Mouse (Mus musculus) gastrocnemius, adult 2 months (tissue): ENCODE data around the gene Fgfrl1. TPM values are rescaled to one million over a fixed set of nuclear protein-coding genes. Genes with fewer than 3 reads are reported as not detected.

Experiments used
- DNase-seq: peaks from one replicate; pipeline ENCODE4 v3.0.0; 2022
- H3K27ac ChIP-seq: fragments of 200-600 bp; 2 replicates; pipeline ENCODE4 v1.8.1; 2022; ENCODE audit warnings: mild to moderate bottlenecking
- H3K4me3 ChIP-seq: fragments of 200-600 bp; 2 replicates; pipeline ENCODE4 v1.8.1; 2022; ENCODE audit warnings: mild to moderate bottlenecking, moderate library complexity
- CTCF ChIP-seq: fragments of 200-600 bp; IDR thresholded peaks from 2 replicates; pipeline ENCODE4 v1.8.1; 2022; ENCODE audit warnings: antibody characterized with exemption, mild to moderate bottlenecking, moderate library complexity
- intact Hi-C: fragments of 180-260 bp; cut with DNase I; formaldehyde crosslinking; loops from one replicate; pipeline ENCODE4 v1.15.1; 2025
- long read RNA-seq, 2 experiments: library from polyadenylated mRNA; stranded (forward); transcript quantifications; one replicate each; pipeline ENCODE4 v2.0.0; 2021
- total RNA-seq, 2 experiments: library from RNA; stranded (reverse); gene quantifications; 2 replicates each; pipeline ENCODE4 v1.2.3; 2021

Fgfrl1 gene
- total RNA-seq: 10 to 100 TPM; 18.0 to 45.2 TPM
- long read RNA-seq, experiment 1, transcript Fgfrl1-201 (7 exons, 2,329 nt): major isoform, 28 of 54 reads
- long read RNA-seq, experiment 1, partial matches to known transcripts: 7 of 54 reads
- long read RNA-seq, experiment 1, other reads (novel, unspliced or antisense): 17 of 54 reads
- long read RNA-seq, experiment 2, transcript Fgfrl1-201 (7 exons, 2,329 nt): major isoform, 37 of 59 reads
- long read RNA-seq, experiment 2, partial matches to known transcripts: 7 of 59 reads
- long read RNA-seq, experiment 2, other reads (novel, unspliced or antisense): 11 of 59 reads

DNA sequence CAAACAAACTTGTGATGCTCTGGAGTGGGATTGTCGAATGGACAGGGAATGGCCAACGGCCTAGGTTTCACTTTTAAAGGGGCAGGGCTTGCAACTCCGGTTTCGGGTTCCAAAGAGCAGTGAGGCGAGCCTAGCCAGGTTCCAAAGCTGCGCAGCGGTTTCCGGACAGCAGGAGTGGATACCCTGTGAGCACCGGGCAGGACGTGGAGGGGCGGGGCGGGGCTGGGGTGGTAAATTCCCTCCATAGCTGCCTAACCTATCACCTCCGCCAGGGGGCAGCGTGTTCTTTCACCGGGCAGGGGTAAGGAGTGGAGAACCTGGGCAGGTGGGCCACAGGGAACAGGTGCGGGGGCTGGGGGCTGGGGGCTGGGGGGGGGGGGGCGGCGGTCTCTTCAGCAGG, at the start of gene Fgfrl1:
TSS of gene Fgfrl1 (plus strand) at position 112 of the 400 bp plus-strand sequence.
- peak within 1 kb of the TSS; percentile 8; the same call in 1 of the 2 replicates for H3K27ac ChIP-seq
- H3K4me3 ChIP-seq: peak within 1 kb of the TSS; percentile 91
- peak; percentile 63 for TF ChIP-seq CTCF
- peak; percentile 76 for DNase-seq
- intact Hi-C loops: loop anchor here (1.0 kb wide), 1 partner anchor 34 kb away; no protein-coding TSS in a partner anchor

DNA sequence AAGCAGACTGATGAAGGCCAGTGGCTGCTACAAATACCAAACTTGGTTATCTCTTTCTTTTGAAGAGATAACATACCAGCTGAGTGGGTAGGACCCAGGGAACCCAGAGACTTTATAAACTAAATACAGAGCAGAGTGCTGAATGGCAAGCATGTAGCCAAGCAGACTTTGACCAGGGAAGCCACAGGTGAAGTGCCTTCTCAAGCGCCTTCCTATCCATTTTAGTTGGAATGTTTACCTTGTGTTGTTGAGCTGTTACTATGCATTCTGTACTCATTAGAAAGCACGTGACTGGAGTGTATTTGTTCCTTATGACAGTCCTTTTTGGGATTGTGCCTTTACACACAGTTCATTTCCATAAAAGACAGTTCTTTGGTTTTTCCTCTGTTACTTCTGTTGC, 48.5 kb upstream of the Fgfrl1 start:
- H3K4me3 ChIP-seq: no peak overlapping the region
- no peak for TF ChIP-seq CTCF
- DNase-seq: no peak
- no peak overlapping the region for H3K27ac ChIP-seq
- intact Hi-C loops: no loop called here

DNA sequence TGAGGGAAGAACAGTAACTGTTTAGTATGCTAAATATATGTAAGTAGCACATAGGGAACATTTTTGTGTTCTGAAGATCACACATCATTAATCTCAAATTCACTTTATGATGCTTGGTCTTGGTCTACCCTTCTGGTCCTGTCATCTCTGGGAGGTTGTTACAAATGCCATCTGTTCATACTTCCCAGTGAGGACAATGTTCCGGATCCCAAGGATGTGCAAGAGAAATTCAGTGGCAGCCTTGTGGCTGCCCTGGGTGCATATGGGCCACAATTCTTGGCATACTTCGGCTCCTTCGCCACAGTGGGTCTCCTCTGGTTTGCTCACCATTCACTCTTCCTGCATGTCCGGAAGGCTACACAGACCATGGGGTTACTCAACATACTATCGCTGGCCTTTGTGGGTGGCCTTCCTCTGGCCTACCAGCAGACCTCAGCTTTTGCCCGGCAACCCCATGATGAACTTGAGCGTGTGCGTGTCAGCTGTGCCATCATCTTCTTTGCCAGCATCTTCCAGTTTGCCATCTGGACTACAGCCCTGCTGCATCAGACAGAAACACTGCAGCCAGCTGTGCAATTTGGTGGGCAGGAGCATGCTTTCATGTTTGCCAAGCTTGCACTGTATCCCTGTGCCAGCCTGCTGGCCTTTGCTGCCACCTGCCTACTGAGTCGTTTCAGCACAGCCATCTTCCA, 46.4 kb upstream of the Fgfrl1 start:
- intact Hi-C loops: no loop called here
- Histone ChIP-seq H3K27ac (peak overlapping the region; percentile 35; the same call in 1 of the 2 replicates), H3K4me3 (no peak overlapping the region)
- peak; percentile 44 for TF ChIP-seq CTCF
- peak; percentile 55 for DNase-seq

DNA sequence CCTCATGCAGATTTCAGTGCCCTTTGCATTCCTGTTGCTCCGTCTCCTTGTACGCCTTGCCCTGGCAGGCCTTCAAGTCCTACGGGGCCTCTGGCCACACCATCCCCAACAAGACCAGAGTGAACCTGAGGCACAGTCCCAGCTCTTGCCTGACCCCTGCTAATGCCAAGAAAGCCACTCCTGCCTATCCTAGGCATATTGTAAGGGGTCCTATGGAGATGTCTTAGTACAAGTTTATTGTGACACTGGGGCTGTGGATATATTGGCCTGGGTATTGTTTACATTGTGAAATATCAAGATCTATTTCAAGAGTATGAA, 45.9 kb upstream of the Fgfrl1 start:
- no peak for TF ChIP-seq CTCF
- intact Hi-C loops: no loop called here
- DNase-seq: no peak
- H3K27ac ChIP-seq: peak overlapping the region; percentile 16; the same call in 1 of the 2 replicates
- no peak overlapping the region for H3K4me3 ChIP-seq

DNA sequence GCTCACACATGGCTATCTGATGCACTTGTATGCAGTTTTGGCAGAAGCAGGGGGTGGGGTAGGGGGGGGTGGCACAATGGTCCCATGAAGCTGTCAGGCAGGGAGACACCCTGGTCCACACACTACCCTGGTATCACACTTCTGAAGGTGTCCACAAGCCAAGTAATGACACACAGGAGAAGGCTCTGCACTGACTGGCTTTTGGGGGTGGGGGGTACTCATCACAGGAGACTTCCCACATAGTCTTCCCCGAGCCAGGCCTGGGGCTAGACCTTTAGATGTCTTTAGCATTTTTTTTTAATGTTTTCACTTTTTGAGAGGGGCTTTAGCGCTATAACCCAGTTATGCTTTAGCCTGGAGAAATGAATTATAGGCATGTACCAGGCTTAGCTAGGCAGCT, 44.9 kb upstream of the Fgfrl1 start:
- no peak for DNase-seq
- H3K27ac ChIP-seq: no peak overlapping the region
- intact Hi-C loops: no loop called here
- no peak overlapping the region for H3K4me3 ChIP-seq
- TF ChIP-seq CTCF: no peak

DNA sequence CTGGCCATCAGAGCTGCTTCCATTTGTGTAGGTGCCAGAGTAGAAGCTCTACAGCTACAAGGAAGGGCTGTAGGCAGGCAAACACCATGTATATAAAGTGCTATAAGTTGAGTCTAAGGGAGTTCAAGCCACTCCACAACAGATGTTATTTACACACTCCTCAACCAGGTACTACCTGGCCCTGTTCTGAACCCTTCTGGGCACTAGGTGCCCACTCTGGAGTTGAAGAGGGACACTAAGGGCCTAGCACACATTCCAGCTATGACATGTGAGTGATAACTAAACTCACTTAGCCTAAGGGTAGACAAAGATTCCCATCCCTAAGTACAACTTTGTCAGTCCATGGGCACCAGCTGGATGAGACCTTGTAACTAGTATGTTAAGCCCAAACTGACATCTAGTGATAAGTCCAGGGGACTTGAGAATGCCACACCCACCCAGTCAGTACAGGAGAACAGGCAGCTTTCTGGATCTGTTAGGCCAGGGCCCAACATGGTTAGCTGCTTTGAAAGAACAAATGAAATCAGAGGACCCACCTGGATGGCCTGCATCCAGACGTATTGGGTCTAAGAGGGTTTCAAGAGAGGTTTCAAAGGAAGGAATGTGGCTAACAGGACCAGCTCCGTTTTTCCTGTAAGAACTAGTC, 44.2 kb upstream of the Fgfrl1 start:
- intact Hi-C loops: no loop called here
- no peak for TF ChIP-seq CTCF
- H3K27ac ChIP-seq: no peak overlapping the region

DNA sequence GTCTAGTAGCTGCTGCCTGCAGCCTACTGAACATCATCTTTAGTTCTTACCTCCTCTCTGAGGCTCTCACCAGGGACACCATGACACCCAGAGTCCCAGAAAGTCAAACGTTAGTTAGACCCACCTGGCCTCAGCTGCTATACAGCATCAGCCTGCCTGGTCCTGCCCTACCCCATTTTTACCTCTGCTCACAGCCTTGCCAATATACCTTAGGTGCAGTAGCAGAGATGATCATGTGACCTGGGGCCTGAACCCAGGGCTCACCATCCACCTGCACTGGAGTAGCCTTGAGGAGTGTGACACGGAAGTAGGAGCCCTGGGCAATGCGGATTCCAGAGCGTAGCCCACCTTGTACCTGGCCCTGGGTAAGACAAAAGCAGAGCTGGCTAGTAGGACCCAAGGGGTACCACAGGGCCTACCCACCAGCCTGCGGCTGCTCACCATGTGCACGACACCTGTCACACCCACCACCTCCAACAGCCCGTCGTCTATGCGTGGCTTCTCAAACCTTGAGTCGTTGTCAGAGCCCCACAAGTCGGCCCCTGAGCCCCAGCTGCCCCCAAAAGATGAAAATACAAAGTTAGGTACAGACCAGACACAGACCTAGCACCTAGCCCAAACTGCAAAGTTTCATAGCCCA, 43.1 kb upstream of the Fgfrl1 start:
- intact Hi-C loops: no loop called here
- TF ChIP-seq CTCF: no peak
- no peak for DNase-seq
- Histone ChIP-seq H3K4me3 (no peak overlapping the region), H3K27ac (no peak overlapping the region)

More for the DNA sequence above, 44.2 kb upstream of the Fgfrl1 start:
- DNase-seq: no peak
- no peak overlapping the region for H3K4me3 ChIP-seq

DNA sequence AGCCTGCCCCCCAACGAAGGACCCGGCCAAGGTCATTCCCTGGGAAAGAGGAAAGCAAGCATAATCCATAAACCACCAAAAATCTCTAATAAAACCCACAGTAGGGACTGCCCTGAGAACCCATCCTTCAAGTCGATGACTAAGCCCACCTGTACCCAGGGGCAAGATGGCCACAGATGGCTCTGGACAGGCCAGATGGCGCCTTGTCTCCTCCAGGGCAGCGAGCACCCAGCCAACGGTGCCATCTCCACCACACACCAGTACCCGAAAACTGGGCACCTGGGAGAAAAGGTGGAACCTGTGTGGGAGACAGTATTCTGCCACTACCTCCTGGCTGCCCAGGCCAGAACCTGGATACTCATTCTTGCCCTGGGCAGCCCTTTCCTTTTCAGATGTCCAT, 41.8 kb upstream of the Fgfrl1 start:
- intact Hi-C loops: loop anchor here (5.0 kb wide), 1 partner anchor 223 kb away; no protein-coding TSS in a partner anchor
- TF ChIP-seq CTCF: no peak
- no peak for DNase-seq
- no peak overlapping the region for H3K4me3 ChIP-seq
- no peak overlapping the region for H3K27ac ChIP-seq

DNA sequence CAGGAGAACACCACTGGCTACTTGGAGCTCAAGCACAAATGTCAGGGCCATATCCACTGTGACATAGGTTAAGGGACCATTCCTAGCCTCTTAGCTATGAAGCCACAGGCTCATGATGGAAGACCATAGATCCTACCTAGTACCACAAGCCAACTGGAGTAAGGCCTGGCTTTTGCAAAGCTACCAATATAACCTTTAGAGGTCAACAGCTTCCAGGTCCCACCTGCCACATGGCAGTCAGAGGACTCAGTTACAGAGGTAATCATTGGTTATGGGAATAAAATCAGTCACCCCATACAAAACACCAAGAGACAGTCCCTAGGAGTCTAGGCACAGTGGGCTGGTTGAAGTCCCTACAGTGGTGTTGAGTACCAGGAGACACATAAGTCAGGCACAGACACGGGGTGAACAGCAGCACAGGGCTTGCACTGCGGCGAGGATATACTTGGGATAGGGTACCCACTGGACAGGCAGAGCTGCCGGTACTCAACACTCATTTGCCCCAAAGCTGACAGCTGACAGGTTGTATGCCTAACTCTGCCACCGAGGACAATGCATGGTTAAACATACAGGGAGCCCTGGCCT, 41.0 kb upstream of the Fgfrl1 start:
- intact Hi-C loops: loop anchor here (5.0 kb wide), 1 partner anchor 224 kb away; no protein-coding TSS in a partner anchor

DNA sequence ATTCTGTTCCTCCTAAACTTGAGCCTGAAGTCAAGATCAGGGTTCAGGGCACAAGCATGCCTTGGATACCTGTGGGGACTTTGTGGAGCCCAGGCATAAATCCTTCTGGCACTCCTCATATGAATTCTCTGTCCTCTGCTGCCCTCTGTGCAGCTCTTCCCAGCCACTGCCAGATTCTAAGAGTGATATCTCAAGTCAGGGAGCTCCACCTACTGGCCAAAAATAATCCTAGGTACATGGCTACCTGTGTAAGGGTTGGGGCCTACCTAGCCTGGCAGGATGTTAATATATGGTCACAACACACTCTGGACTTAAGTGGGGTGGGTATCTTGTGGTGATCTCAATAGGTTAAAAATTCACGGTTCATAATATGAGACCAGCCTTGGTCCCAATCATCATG, 40.4 kb upstream of the Fgfrl1 start:
- TF ChIP-seq CTCF: peak; percentile 74
- intact Hi-C loops: loop anchor here (5.0 kb wide), 1 partner anchor 225 kb away; no protein-coding TSS in a partner anchor
- Histone ChIP-seq H3K4me3 (no peak overlapping the region), H3K27ac (peak overlapping the region; percentile 28; the same call in 1 of the 2 replicates)
- DNase-seq: peak; percentile 59

More for the DNA sequence above, 41.0 kb upstream of the Fgfrl1 start:
- H3K27ac ChIP-seq: peak overlapping the region; percentile 28; the same call in 1 of the 2 replicates
- no peak overlapping the region for H3K4me3 ChIP-seq
- DNase-seq: no peak
- no peak for TF ChIP-seq CTCF

DNA sequence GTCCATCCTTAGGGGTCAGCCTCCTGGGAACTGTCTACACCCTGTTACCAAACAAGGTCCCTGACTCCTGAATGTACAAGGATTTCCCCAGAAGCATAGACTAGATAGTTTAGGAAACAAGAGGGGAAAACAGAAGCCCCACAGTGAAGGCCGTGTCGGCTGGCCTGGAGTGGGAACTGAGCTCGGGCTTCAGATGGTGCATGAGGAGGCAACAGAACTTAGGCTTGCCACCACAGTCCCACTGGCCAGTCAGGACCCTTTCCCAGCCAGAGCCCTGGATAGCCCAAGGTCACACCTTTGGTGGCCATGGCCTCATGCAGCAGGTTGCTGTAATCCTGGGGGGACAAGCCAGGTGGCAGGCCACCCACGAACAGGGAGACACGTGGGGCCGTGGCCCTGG, 38.8 kb upstream of the Fgfrl1 start:
- TF ChIP-seq CTCF: no peak
- H3K27ac ChIP-seq: no peak overlapping the region
- DNase-seq: no peak
- intact Hi-C loops: loop anchor here (5.0 kb wide), 1 partner anchor 226 kb away; no protein-coding TSS in a partner anchor
- no peak overlapping the region for H3K4me3 ChIP-seq

DNA sequence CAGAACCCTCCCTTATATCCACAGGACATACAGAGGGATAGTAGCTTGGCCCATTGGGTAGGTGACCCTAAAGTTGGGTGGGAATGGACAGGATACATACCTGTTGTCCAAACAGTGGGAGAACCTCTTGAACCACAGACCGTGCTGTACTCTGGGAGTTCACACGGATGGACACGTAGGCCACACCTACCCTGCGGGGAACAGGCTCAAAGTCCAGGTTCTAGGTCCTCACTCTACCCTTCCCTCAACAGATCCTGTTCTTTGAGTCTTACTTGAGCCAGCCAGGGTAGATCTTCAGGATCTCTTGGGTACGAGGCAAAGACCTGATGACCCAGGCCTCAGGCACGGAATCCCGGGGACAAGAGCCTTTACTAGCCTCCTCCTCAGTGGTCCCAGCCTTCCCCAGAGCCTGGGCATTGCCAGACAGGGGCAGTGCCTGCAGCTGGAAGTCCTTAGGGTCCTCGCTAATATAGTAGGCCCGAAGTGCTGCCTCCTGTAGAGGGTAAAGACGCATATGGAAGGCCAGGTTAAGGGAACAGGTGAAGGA, 37.7 kb upstream of the Fgfrl1 start:
- no peak for TF ChIP-seq CTCF
- intact Hi-C loops: loop anchor here (5.0 kb wide), 1 partner anchor 227 kb away; no protein-coding TSS in a partner anchor
- DNase-seq: no peak
- Histone ChIP-seq H3K4me3 (no peak overlapping the region), H3K27ac (no peak overlapping the region)
